8 mouse cellular contexts compared by ENCODE assay signal in genomic region chr1:143716038-143716437, GRCm38 (mm10). TPM values are rescaled to one million over a fixed set of nuclear protein-coding genes. Genes with fewer than 3 reads are reported as not detected.
DNase-seq lines count a peak whose midpoint lies in the region; ATAC-seq and TF ChIP-seq lines count a peak whose summit lies in the region.
"Not testable (repeated sequence)": the region's sequence is repeated elsewhere in the genome, so short reads cannot be mapped to it uniquely, and the experiment has no call there.

Glrx2 (plus strand) TSS chr1:143716338.

- TF ChIP-seq CTCF in liver, embryonic 14.5 days (IDR thresholded peaks at IDR 0.05; ENCODE audit: low read depth), result not testable (repeated sequence)

- ATAC-seq in forebrain, embryonic 12.5 days (ENCODE audit: low FRiP score); hindbrain, embryonic 15.5 days (ENCODE audit: low FRiP score, low read depth); liver, embryonic 14.5 days (ENCODE audit: insufficient read depth); midbrain, embryonic 15.5 days (replicated peaks): not testable (repeated sequence)

- no CpG with 5 or more reads among the region's 2 CpGs for WGBS in forebrain, embryonic 12.5 days
- no CpG with 5 or more reads among the region's 2 CpGs for whole genome bisulfite sequencing in hindbrain, embryonic 15.5 days
- WGBS in liver, embryonic 14.5 days (ENCODE audit: insufficient replicate concordance), result no CpG with 5 or more reads among the region's 2 CpGs
- no CpG with 5 or more reads among the region's 2 CpGs for WGBS in midbrain, embryonic 15.5 days

- TF ChIP-seq EP300 in liver, embryonic 14.5 days (IDR thresholded peaks at IDR 0.05; ENCODE audit: low read depth), result not testable (repeated sequence)

- not testable (repeated sequence) for H3K27me3 ChIP-seq in forebrain, embryonic 12.5 days; hindbrain, embryonic 15.5 days; liver, embryonic 14.5 days (ENCODE audit: control insufficient read depth, insufficient read depth, low read length); midbrain, embryonic 15.5 days (replicated peaks)

- H3K9ac ChIP-seq in forebrain, embryonic 12.5 days; hindbrain, embryonic 15.5 days; liver, embryonic 14.5 days (replicated peaks); midbrain, embryonic 15.5 days: not testable (repeated sequence)

- not testable (repeated sequence) for H3K36me3 ChIP-seq in forebrain, embryonic 12.5 days (replicated peaks); hindbrain, embryonic 15.5 days; liver, embryonic 14.5 days (replicated peaks; ENCODE audit: control insufficient read depth, insufficient read depth, low read depth); midbrain, embryonic 15.5 days (replicated peaks)

- DNase-seq in adrenal gland, postnatal 25 days; heart, adult 8-10 months (ENCODE audit: low spot score); layer of hippocampus, postnatal 36 days; liver, embryonic 14.5 days (ENCODE audit: low read depth in 3 of 3, low spot score in 3 of 3); urinary bladder, adult 2 months (ENCODE audit: low spot score): not testable (repeated sequence)

- H3K4me1 ChIP-seq in forebrain, embryonic 12.5 days; hindbrain, embryonic 15.5 days (replicated peaks); liver, embryonic 14.5 days (replicated peaks; ENCODE audit: control insufficient read depth in 2 of 2, insufficient read depth in 2 of 2, low read length in 1 of 2); midbrain, embryonic 15.5 days: not testable (repeated sequence)

- H3K27ac ChIP-seq in forebrain, embryonic 12.5 days; hindbrain, embryonic 15.5 days (replicated peaks); liver, embryonic 14.5 days; midbrain, embryonic 15.5 days: not testable (repeated sequence)

- not testable (repeated sequence) for H3K4me2 ChIP-seq in forebrain, embryonic 12.5 days; hindbrain, embryonic 15.5 days; liver, embryonic 14.5 days (ENCODE audit: low read depth); midbrain, embryonic 15.5 days

- H3K9me3 ChIP-seq in forebrain, embryonic 12.5 days; hindbrain, embryonic 15.5 days; liver, embryonic 14.5 days (ENCODE audit: control insufficient read depth, low read length); midbrain, embryonic 15.5 days: not testable (repeated sequence)

- H3K4me3 ChIP-seq in forebrain, embryonic 12.5 days (replicated peaks); hindbrain, embryonic 15.5 days; liver, embryonic 14.5 days (ENCODE audit: insufficient read depth in 1 of 2, low read depth in 2 of 2, low read length in 2 of 2); midbrain, embryonic 15.5 days: not testable (repeated sequence)

RNA-seq across cellular contexts. Expression of gene Glrx2, which starts in this region (rescaled TPM):
- 86.3 and 89.7 TPM in 2 replicates for total RNA-seq in adrenal gland, postnatal 25 days (2021)
- 158 and 160 TPM in 2 replicates for polyA plus RNA-seq in forebrain, embryonic 12.5 days (2016; fragmentation: Nextera tagmentation; extraction: Ambion mirVana)
- 10 to 100 TPM; 69.9 to 83.4 (median 76.8) TPM for total RNA-seq in heart, adult 8-10 months (2022)
- polyA plus RNA-seq in hindbrain, embryonic 15.5 days (2015; fragmentation: Nextera tagmentation; extraction: Ambion mirVana), result 118 and 125 TPM in 2 replicates
- total RNA-seq in layer of hippocampus, postnatal 36 days (2021), result 100 to 1,000 TPM; 110 to 116 TPM
- polyA plus RNA-seq in liver, embryonic 14.5 days (2012; rRNA removed), result 7.6 and 19.9 TPM in 2 replicates
- polyA plus RNA-seq in liver, embryonic 14.5 days (2014; fragmentation: Nextera tagmentation; extraction: Ambion mirVana), result 38.0 and 44.6 TPM in 2 replicates
- 105 and 111 TPM in 2 replicates for polyA plus RNA-seq in midbrain, embryonic 15.5 days (2015; fragmentation: Nextera tagmentation; extraction: Ambion mirVana)
- polyA plus RNA-seq in urinary bladder, adult 2 months (2012; rRNA removed), result 48.5 and 52.5 TPM in 2 replicates
